Mouse (Mus musculus) heart, embryonic 14.5 days (tissue): ENCODE data around the gene Hspa12a. TPM values are rescaled to one million over a fixed set of nuclear protein-coding genes. Genes with fewer than 3 reads are reported as not detected.

Experiments
- ATAC-seq: fragments of 200-750 bp; cut with Nextera tagmentation; 2 replicates; pipeline ENCODE4 v1.8.0; 2017; ENCODE audit warnings: low read depth, moderate TSS enrichment; ENCODE audit not compliant: insufficient number of reproducible peaks, insufficient read depth, low FRiP score
- H3K27ac ChIP-seq, 2 experiments: fragments of 200-500 bp in 1 of 2; fragments of 300-500 bp in 1 of 2; sonication (generic) in 1 of 2; replicated peaks in 1 of 2; 2 replicates each; pipeline ENCODE4 v1.5.1; 2012 to 2014; ENCODE audit warnings: low read depth in 2 of 2, low read length in 2 of 2, control low read depth in 1 of 2, mild to moderate bottlenecking in 1 of 2, mixed read lengths in 1 of 2; ENCODE audit not compliant: control insufficient read depth in 1 of 2, insufficient read depth in 1 of 2
- H3K27me3 ChIP-seq: fragments of 300-500 bp; sonication (generic); 2 replicates; pipeline ENCODE4 v1.6.1; 2014; ENCODE audit warnings: mild to moderate bottlenecking, low read length, control low read depth; ENCODE audit not compliant: control insufficient read depth, insufficient read depth
- H3K36me3 ChIP-seq: fragments of 300-500 bp; sonication (generic); 2 replicates; pipeline ENCODE4 v1.6.1; 2014; ENCODE audit warnings: mild to moderate bottlenecking, control low read depth, low read length, mixed read lengths; ENCODE audit not compliant: control insufficient read depth, insufficient read depth
- H3K4me1 ChIP-seq, 2 experiments: fragments of 200-500 bp in 1 of 2; fragments of 300-500 bp in 1 of 2; sonication (generic) in 1 of 2; 2 replicates each; pipeline ENCODE4 v1.6.1; 2012 to 2014; ENCODE audit warnings: low read length in 2 of 2, control low read depth in 1 of 2, mixed read lengths in 1 of 2; ENCODE audit not compliant: control insufficient read depth in 2 of 2, insufficient read depth in 2 of 2
- H3K4me2 ChIP-seq: fragments of 300-500 bp; sonication (generic); 2 replicates; pipeline ENCODE4 v1.6.1; 2014; ENCODE audit warnings: mild to moderate bottlenecking, low read length
- H3K4me3 ChIP-seq, 2 experiments: fragments of 200-500 bp in 1 of 2; fragments of 300-500 bp in 1 of 2; sonication (generic) in 1 of 2; 2 replicates each; pipeline ENCODE4 v1.5.1; 2012 to 2014; ENCODE audit warnings: low read length in 2 of 2, mild to moderate bottlenecking in 2 of 2, control low read depth in 1 of 2, low read depth in 1 of 2, moderate library complexity in 1 of 2; ENCODE audit not compliant: control insufficient read depth in 1 of 2, insufficient read depth in 1 of 2
- H3K9ac ChIP-seq: fragments of 300-500 bp; sonication (generic); 2 replicates; pipeline ENCODE4 v1.6.1; 2014; ENCODE audit warnings: mild to moderate bottlenecking, low read length
- H3K9me3 ChIP-seq: fragments of 300-500 bp; sonication (generic); 2 replicates; pipeline ENCODE4 v1.6.1; 2016; ENCODE audit warnings: low read length, control low read depth; ENCODE audit not compliant: control insufficient read depth
- WGBS: fragments of 180-500 bp; shearing (Covaris S2); extraction: QIAGEN DNeasy Blood & Tissue Kit; methylation state at CpG from one replicate; pipeline ENCODE4 v1.1.7; 2014; 5-methylcytosine and 5-hydroxymethylcytosine counted together
- polyA plus RNA-seq: library from polyadenylated mRNA; unstranded; fragments of >200 nt; fragmentation: Nextera tagmentation; extraction: Ambion mirVana; gene quantifications from 2 replicates; pipeline ENCODE4 v1.2.1, GENCODE M21; 2014

Gene Hspa12a
- polyA plus RNA-seq, 1 experiment from 2014 or later, result 8.4 TPM

GRCm38 (mm10) chr19:58762848-58763541 lies 180.5 kb downstream of the Hspa12a start:
- no peaks in the 10 kb centered on the region for H3K27me3 ChIP-seq
- H3K36me3 ChIP-seq, result no peaks in the 10 kb centered on the region
- 10% methylated on average over 12 of the region's 12 CpGs for WGBS
- peaks cover 0 to 3% of the 10 kb centered on the region in 2 experiments; a peak in 1 of 4 replicates for H3K4me1 ChIP-seq
- no peak overlapping the region for H3K27ac ChIP-seq
- H3K4me2 ChIP-seq, result no peak overlapping the region
- H3K4me3 ChIP-seq, result no peak overlapping the region
- no peaks in the 10 kb centered on the region for H3K9me3 ChIP-seq
- H3K9ac ChIP-seq, result no peak overlapping the region
- ATAC-seq, result peak; percentile 46; the same call in 1 of the 2 replicates

GRCm38 (mm10) chr19:58762316-58762715 lies 181.1 kb downstream of the Hspa12a start:
- peak; percentile 28; the same call in 1 of the 2 replicates for ATAC-seq
- Histone ChIP-seq H3K4me3 (no peak overlapping the region), H3K27me3 (no peaks in the 10 kb centered on the region), H3K9ac (no peak overlapping the region), H3K36me3 (no peaks in the 10 kb centered on the region), H3K9me3 (no peaks in the 10 kb centered on the region), H3K4me2 (no peak overlapping the region), H3K27ac (no peak overlapping the region), H3K4me1 (peaks cover 0 to 3% of the 10 kb centered on the region in 2 experiments; a peak in 1 of 4 replicates)
- WGBS, result 22% methylated on average over 6 of the region's 6 CpGs

- H3K9ac ChIP-seq, result no peak within 1 kb of the TSS
- H3K4me3 ChIP-seq, result no peak within 1 kb of the TSS
- no peak within 1 kb of the TSS for H3K4me2 ChIP-seq
- 61% methylated on average over 9 of the region's 9 CpGs for WGBS
- no peak within 1 kb of the TSS for H3K27ac ChIP-seq
- H3K9me3 ChIP-seq, result no peaks in the 10 kb centered on the region
- no peaks in the 10 kb centered on the region for H3K27me3 ChIP-seq
- peaks cover 0 to 3% of the 10 kb centered on the region in 2 experiments; a peak in 1 of 4 replicates for H3K4me1 ChIP-seq
- H3K36me3 ChIP-seq, result no peaks in the 10 kb centered on the region
- no peak for ATAC-seq
These were observed 184.0 kb downstream of the Hspa12a start, which contains the start of gene Pnliprp2 for GRCm38 (mm10) chr19:58759423-58759822. Gene Pnliprp2 (plus strand): TSS chr19:58759719.

GRCm38 (mm10) chr19:58758871-58759270 lies 184.6 kb downstream of the Hspa12a start:
- no peak overlapping the region for H3K4me2 ChIP-seq
- no peaks in the 10 kb centered on the region for H3K27me3 ChIP-seq

GRCm38 (mm10) chr19:58751504-58751903 lies 191.9 kb downstream of the Hspa12a start:
- Histone ChIP-seq H3K27ac (no peak overlapping the region), H3K4me2 (no peak overlapping the region), H3K9ac (no peak overlapping the region), H3K4me1 (no peaks in the 10 kb centered on the region), H3K36me3 (no peaks in the 10 kb centered on the region), H3K27me3 (no peaks in the 10 kb centered on the region), H3K4me3 (no peak overlapping the region), H3K9me3 (no peaks in the 10 kb centered on the region)
- ATAC-seq, result no peak
- WGBS, result 54% methylated on average over 2 of the region's 2 CpGs

More at GRCm38 (mm10) chr19:58758871-58759270, 184.6 kb downstream of the Hspa12a start:
- Histone ChIP-seq H3K36me3 (no peaks in the 10 kb centered on the region), H3K9me3 (no peaks in the 10 kb centered on the region), H3K4me3 (no peak overlapping the region), H3K4me1 (peaks cover 0 to 3% of the 10 kb centered on the region in 2 experiments; a peak in 1 of 4 replicates), H3K9ac (no peak overlapping the region), H3K27ac (no peak overlapping the region)
- ATAC-seq, result no peak
- 88% methylated on average over 4 of the region's 4 CpGs for whole genome bisulfite sequencing

- no peak for ATAC-seq
- Histone ChIP-seq H3K9me3 (no peaks in the 10 kb centered on the region), H3K27me3 (no peaks in the 10 kb centered on the region), H3K4me2 (no peak overlapping the region), H3K36me3 (no peaks in the 10 kb centered on the region), H3K27ac (no peak overlapping the region), H3K4me3 (no peak overlapping the region), H3K4me1 (no peaks in the 10 kb centered on the region), H3K9ac (no peak overlapping the region)
- 74% methylated on average over 2 of the region's 2 CpGs for WGBS
These were observed 192.6 kb downstream of the Hspa12a start for GRCm38 (mm10) chr19:58750822-58751221.

GRCm38 (mm10) chr19:58747498-58748000 lies 195.9 kb downstream of the Hspa12a start:
- H3K4me1 ChIP-seq, result no peaks in the 10 kb centered on the region
- H3K4me2 ChIP-seq, result no peak overlapping the region
- no peaks in the 10 kb centered on the region for H3K9me3 ChIP-seq
- H3K9ac ChIP-seq, result no peak overlapping the region
- ATAC-seq, result no peak
- H3K27me3 ChIP-seq, result no peaks in the 10 kb centered on the region
- no peak overlapping the region for H3K4me3 ChIP-seq
- 88% methylated on average over 9 of the region's 9 CpGs for WGBS
- no peaks in the 10 kb centered on the region for H3K36me3 ChIP-seq
- no peak overlapping the region for H3K27ac ChIP-seq
